Mouse (Mus musculus) heart, embryonic 12.5 days (tissue): ENCODE data around the gene Tk1. TPM values are rescaled to one million over a fixed set of nuclear protein-coding genes. Genes with fewer than 3 reads are reported as not detected.

ENCODE experiments used
- ATAC-seq: fragments of 200-750 bp; cut with Nextera tagmentation; 2 replicates; pipeline ENCODE4 v1.8.0; 2017; ENCODE audit warnings: moderate TSS enrichment, moderate library complexity; ENCODE audit not compliant: insufficient number of reproducible peaks, low FRiP score
- H3K27ac ChIP-seq: fragments of 300-500 bp; sonication (generic); 2 replicates; pipeline ENCODE4 v1.5.1; 2016; ENCODE audit warnings: mild to moderate bottlenecking, moderate library complexity; ENCODE audit not compliant: poor library complexity, severe bottlenecking
- H3K27me3 ChIP-seq: fragments of 300-500 bp; sonication (generic); replicated peaks from 2 replicates; pipeline ENCODE4 v1.6.1; 2016; ENCODE audit warnings: mild to moderate bottlenecking, moderate library complexity
- H3K36me3 ChIP-seq: fragments of 300-500 bp; sonication (generic); 2 replicates; pipeline ENCODE4 v1.6.1; 2016; ENCODE audit warnings: mild to moderate bottlenecking, moderate library complexity
- H3K4me1 ChIP-seq: fragments of 300-500 bp; sonication (generic); replicated peaks from 2 replicates; pipeline ENCODE4 v1.6.1; 2016; ENCODE audit warnings: mild to moderate bottlenecking
- H3K4me2 ChIP-seq: fragments of 300-500 bp; sonication (generic); 2 replicates; pipeline ENCODE4 v1.6.1; 2016; ENCODE audit warnings: mild to moderate bottlenecking, moderate library complexity
- H3K4me3 ChIP-seq: fragments of 300-500 bp; sonication (generic); 2 replicates; pipeline ENCODE4 v1.5.1; 2016; ENCODE audit warnings: mild to moderate bottlenecking
- H3K9ac ChIP-seq: fragments of 300-500 bp; sonication (generic); 2 replicates; pipeline ENCODE4 v1.6.1; 2016; ENCODE audit warnings: mild to moderate bottlenecking, moderate library complexity
- H3K9me3 ChIP-seq: fragments of 300-500 bp; sonication (generic); replicated peaks from 2 replicates; pipeline ENCODE4 v1.6.1; 2016; ENCODE audit warnings: mild to moderate bottlenecking, moderate library complexity
- WGBS: fragments of 180-500 bp; shearing (Covaris S2); methylation state at CpG from one replicate; pipeline ENCODE4 v1.1.7; 2016; 5-methylcytosine and 5-hydroxymethylcytosine counted together
- polyA plus RNA-seq: library from polyadenylated mRNA; unstranded; fragments of >200 nt; fragmentation: Nextera tagmentation; extraction: Ambion mirVana; gene quantifications from 2 replicates; pipeline ENCODE4 v1.2.1, GENCODE M21; 2016

The Tk1 gene
- 101 and 105 TPM in 2 replicates for polyA plus RNA-seq

- H3K4me1 ChIP-seq, result peaks cover 77% of the 10 kb centered on the region
- H3K4me3 ChIP-seq, result peak within 1 kb of the TSS; percentile 69
- H3K36me3 ChIP-seq, result peaks cover 32% of the 10 kb centered on the region
- peak within 1 kb of the TSS; percentile 92 for H3K4me2 ChIP-seq
- peak; percentile 55 for ATAC-seq
- peak within 1 kb of the TSS; percentile 89 for H3K9ac ChIP-seq
- WGBS, result under 1% methylated on average over 34 of the region's 34 CpGs
- H3K27ac ChIP-seq, result peak within 1 kb of the TSS; percentile 94
- no peaks in the 10 kb centered on the region for H3K27me3 ChIP-seq
- no peaks in the 10 kb centered on the region for H3K9me3 ChIP-seq
Measured at GRCm38 (mm10) chr11:117825333-117826101, at the start of gene Tk1, which contains the start of gene Afmid. TSS of gene Tk1 (minus strand) at chr11:117826092. TSS of gene Afmid (plus strand) at chr11:117825924.

GRCm38 (mm10) chr11:117875681-117876080 lies 49.8 kb upstream of the Tk1 start:
- H3K4me3 ChIP-seq, result no peak overlapping the region
- peak overlapping the region; percentile 49 for H3K27ac ChIP-seq
- H3K4me1 ChIP-seq, result peaks cover 61% of the 10 kb centered on the region
- H3K36me3 ChIP-seq, result no peaks in the 10 kb centered on the region
- peak overlapping the region; percentile 23; the same call in 1 of the 2 replicates for H3K9ac ChIP-seq
- no peak for ATAC-seq
- 12% methylated on average over 6 of the region's 6 CpGs for WGBS
- peak overlapping the region; percentile 33; the same call in 1 of the 2 replicates for H3K4me2 ChIP-seq
- H3K9me3 ChIP-seq, result no peaks in the 10 kb centered on the region
- H3K27me3 ChIP-seq, result peaks cover 4% of the 10 kb centered on the region; the same call in 1 of the 2 replicates

GRCm38 (mm10) chr11:117874419-117874818 lies 48.5 kb upstream of the Tk1 start:
- Histone ChIP-seq H3K27me3 (peaks cover 4% of the 10 kb centered on the region; the same call in 1 of the 2 replicates), H3K36me3 (no peaks in the 10 kb centered on the region), H3K4me2 (no peak overlapping the region), H3K4me3 (no peak overlapping the region), H3K9me3 (no peaks in the 10 kb centered on the region), H3K4me1 (peaks cover 57% of the 10 kb centered on the region), H3K27ac (no peak overlapping the region), H3K9ac (no peak overlapping the region)
- ATAC-seq, result no peak
- 52% methylated on average over 4 of the region's 4 CpGs for WGBS

- Histone ChIP-seq H3K4me2 (peak within 1 kb of the TSS; percentile 92), H3K9me3 (no peaks in the 10 kb centered on the region), H3K4me3 (peak within 1 kb of the TSS; percentile 73), H3K27me3 (peaks cover 4% of the 10 kb centered on the region; the same call in 1 of the 2 replicates), H3K9ac (peak within 1 kb of the TSS; percentile 74), H3K4me1 (peaks cover 44% of the 10 kb centered on the region), H3K27ac (no peak within 1 kb of the TSS), H3K36me3 (no peaks in the 10 kb centered on the region)
- ATAC-seq, result peak; percentile 59
- WGBS, result 2% methylated on average over 51 of the region's 51 CpGs
Measured at GRCm38 (mm10) chr11:117872861-117873608, 47.1 kb upstream of the Tk1 start, which contains the start of gene Tha1. TSS of gene Tha1 (minus strand) at chr11:117873481.

- Histone ChIP-seq H3K27me3 (peaks cover 4% of the 10 kb centered on the region), H3K4me1 (peaks cover 34% of the 10 kb centered on the region), H3K27ac (no peak overlapping the region), H3K36me3 (no peaks in the 10 kb centered on the region), H3K9me3 (no peaks in the 10 kb centered on the region), H3K9ac (0 out of 2 replicates have a peak overlapping the region, but pooled peaks have one; percentile 27), H3K4me3 (no peak overlapping the region), H3K4me2 (no peak overlapping the region)
- WGBS, result 56% methylated on average over 12 of the region's 12 CpGs
- ATAC-seq, result no peak
Measured at GRCm38 (mm10) chr11:117871911-117872584, 46.2 kb upstream of the Tk1 start.

- H3K4me1 ChIP-seq, result peaks cover 27% of the 10 kb centered on the region
- 63% methylated on average over 5 of the region's 5 CpGs for WGBS
- no peak overlapping the region for H3K9ac ChIP-seq
- no peak for ATAC-seq
- H3K27me3 ChIP-seq, result peaks cover 6% of the 10 kb centered on the region
- no peak overlapping the region for H3K4me3 ChIP-seq
- no peak overlapping the region for H3K4me2 ChIP-seq
- H3K36me3 ChIP-seq, result no peaks in the 10 kb centered on the region
- no peak overlapping the region for H3K27ac ChIP-seq
- H3K9me3 ChIP-seq, result no peaks in the 10 kb centered on the region
Measured at GRCm38 (mm10) chr11:117871376-117871775, 45.5 kb upstream of the Tk1 start.

GRCm38 (mm10) chr11:117870688-117871365 lies 44.9 kb upstream of the Tk1 start:
- no peak overlapping the region for H3K4me2 ChIP-seq
- WGBS, result 39% methylated on average over 12 of the region's 12 CpGs
- peaks cover 22% of the 10 kb centered on the region for H3K4me1 ChIP-seq
- no peaks in the 10 kb centered on the region for H3K9me3 ChIP-seq
- H3K27me3 ChIP-seq, result peaks cover 10% of the 10 kb centered on the region
- no peaks in the 10 kb centered on the region for H3K36me3 ChIP-seq
- ATAC-seq, result no peak
- no peak overlapping the region for H3K27ac ChIP-seq
- H3K4me3 ChIP-seq, result no peak overlapping the region
- peak overlapping the region; percentile 9; the same call in 1 of the 2 replicates for H3K9ac ChIP-seq

- Histone ChIP-seq H3K4me3 (no peak overlapping the region), H3K36me3 (no peaks in the 10 kb centered on the region), H3K9ac (0 out of 2 replicates have a peak overlapping the region, but pooled peaks have one; percentile 35), H3K27ac (no peak overlapping the region), H3K27me3 (peaks cover 54% of the 10 kb centered on the region), H3K9me3 (no peaks in the 10 kb centered on the region), H3K4me1 (no peaks in the 10 kb centered on the region), H3K4me2 (no peak overlapping the region)
- WGBS, result 57% methylated on average over 6 of the region's 6 CpGs
- no peak for ATAC-seq
Measured at GRCm38 (mm10) chr11:117865988-117866387, 40.1 kb upstream of the Tk1 start.

GRCm38 (mm10) chr11:117864805-117865204 lies 38.9 kb upstream of the Tk1 start:
- Histone ChIP-seq H3K27ac (no peak overlapping the region), H3K4me1 (peaks cover 10% of the 10 kb centered on the region), H3K36me3 (no peaks in the 10 kb centered on the region), H3K9ac (no peak overlapping the region), H3K9me3 (no peaks in the 10 kb centered on the region), H3K4me3 (no peak overlapping the region), H3K27me3 (peaks cover 66% of the 10 kb centered on the region), H3K4me2 (no peak overlapping the region)
- 61% methylated on average over 2 of the region's 2 CpGs for WGBS
- ATAC-seq, result no peak

GRCm38 (mm10) chr11:117863174-117863856 lies 37.4 kb upstream of the Tk1 start:
- Histone ChIP-seq H3K9ac (no peak overlapping the region), H3K4me3 (no peak overlapping the region), H3K27me3 (peaks cover 80% of the 10 kb centered on the region), H3K36me3 (no peaks in the 10 kb centered on the region), H3K9me3 (no peaks in the 10 kb centered on the region), H3K27ac (no peak overlapping the region), H3K4me1 (peaks cover 10% of the 10 kb centered on the region), H3K4me2 (no peak overlapping the region)
- WGBS, result 33% methylated on average over 11 of the region's 11 CpGs
- no peak for ATAC-seq
